Mouse (Mus musculus): Measurements from ENCODE around the gene Mettl18.

DNA sequence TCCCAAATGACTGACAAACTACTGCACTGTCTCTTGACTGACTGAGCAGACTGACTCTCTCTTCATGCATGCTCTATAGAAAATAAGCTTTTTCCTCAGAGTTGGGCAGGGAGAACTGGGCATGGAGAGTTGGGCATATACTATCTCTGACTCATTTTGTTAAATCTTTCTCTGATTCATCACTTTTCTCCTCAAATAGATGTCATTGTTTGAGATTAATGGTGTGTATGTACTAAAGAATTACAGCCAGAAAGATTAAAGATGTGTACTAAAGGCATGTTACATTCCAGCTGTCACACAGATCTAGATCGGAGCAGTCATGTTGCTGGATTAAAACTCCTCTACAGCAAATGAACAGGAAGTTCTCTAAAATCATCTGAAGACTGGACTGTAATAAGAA lies 20.2 kb upstream of the Mettl18 start:
- TF ChIP-seq CTCF (IDR thresholded peaks at IDR 0.05; ENCODE audit: borderline replicate concordance, insufficient read depth, low read depth, low read length) (no peak), POLR2A (IDR thresholded peaks at IDR 0.05; ENCODE audit: borderline replicate concordance, insufficient read depth, low read length) (no peak)
